Mouse (Mus musculus) MEL-GATA-1-ER (cell line): Measurements from ENCODE around the gene Scfd2.
A peak's percentile ranks its signal among the peaks of the same experiment; 100 is the strongest.

ENCODE experiments used
- DNase-seq: peaks from one replicate; pipeline ENCODE4 v3.0.0-alpha.2; 2012; ENCODE audit warnings: low read depth; ENCODE audit errors: extremely low read depth

Gene Scfd2

GRCm38 (mm10) chr5:74206038-74206437, 325.5 kb downstream of the Scfd2 start:
- no peak for DNase-seq

- DNase-seq: no peak
Observed at GRCm38 (mm10) chr5:74205509-74205908, 326.1 kb downstream of the Scfd2 start.

GRCm38 (mm10) chr5:74204465-74204864, 327.1 kb downstream of the Scfd2 start:
- no peak for DNase-seq

- DNase-seq: no peak
Observed at GRCm38 (mm10) chr5:74202515-74202914, 329.0 kb downstream of the Scfd2 start.

- no peak for DNase-seq
Observed at GRCm38 (mm10) chr5:74201570-74202357, 329.8 kb downstream of the Scfd2 start.

GRCm38 (mm10) chr5:74200481-74200880, 331.1 kb downstream of the Scfd2 start:
- DNase-seq: no peak

- DNase-seq: no peak
Observed at GRCm38 (mm10) chr5:74199793-74200192, 331.8 kb downstream of the Scfd2 start.

GRCm38 (mm10) chr5:74198446-74198845, 333.1 kb downstream of the Scfd2 start:
- DNase-seq: no peak

GRCm38 (mm10) chr5:74197541-74198330, 333.8 kb downstream of the Scfd2 start:
- DNase-seq: no peak

- DNase-seq: no peak
Observed at GRCm38 (mm10) chr5:74196307-74196618, 335.3 kb downstream of the Scfd2 start.

- no peak for DNase-seq
Observed at GRCm38 (mm10) chr5:74195614-74196306, 335.8 kb downstream of the Scfd2 start.

GRCm38 (mm10) chr5:74194841-74195613, 336.5 kb downstream of the Scfd2 start, which contains the start of gene Rasl11b:
TSS of gene Rasl11b (plus strand) at chr5:74195286.
- DNase-seq: peak; percentile 36

GRCm38 (mm10) chr5:74194027-74194840, 337.3 kb downstream of the Scfd2 start:
- DNase-seq: no peak

GRCm38 (mm10) chr5:74193626-74194025, 337.9 kb downstream of the Scfd2 start:
- DNase-seq: no peak

- no peak for DNase-seq
Observed at GRCm38 (mm10) chr5:74193008-74193407, 338.6 kb downstream of the Scfd2 start.

- no peak for DNase-seq
Observed at GRCm38 (mm10) chr5:74190911-74191310, 340.6 kb downstream of the Scfd2 start.

GRCm38 (mm10) chr5:74190161-74190491, 341.4 kb downstream of the Scfd2 start:
- no peak for DNase-seq

- no peak for DNase-seq
Observed at GRCm38 (mm10) chr5:74189484-74190160, 341.9 kb downstream of the Scfd2 start.

GRCm38 (mm10) chr5:74188886-74189285, 342.7 kb downstream of the Scfd2 start:
- DNase-seq: no peak

- DNase-seq: no peak
Observed at GRCm38 (mm10) chr5:74188076-74188475, 343.5 kb downstream of the Scfd2 start.
